Mouse (Mus musculus): ENCODE results near the gene Tfip11.

DNA sequence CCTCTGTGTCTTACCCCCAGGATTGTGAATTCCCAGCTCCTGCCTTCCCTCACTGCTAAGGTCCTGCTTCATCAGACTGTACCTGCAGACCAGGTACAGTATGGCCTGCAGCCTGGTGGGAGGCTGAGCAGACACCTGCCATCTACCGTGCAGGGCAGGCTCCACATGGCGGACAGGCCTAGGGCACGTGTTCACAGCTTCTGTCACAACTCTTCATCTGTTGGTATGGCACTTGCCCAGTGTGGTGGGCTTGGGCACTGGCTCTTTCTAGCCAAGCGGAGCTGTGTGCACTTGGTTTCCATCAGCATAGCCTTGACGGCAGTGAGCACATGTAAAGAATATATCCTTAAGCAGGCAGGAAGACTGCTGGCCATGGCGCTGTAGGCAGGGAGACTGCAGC, 40.7 kb downstream of the Tfip11 start:
- TF ChIP-seq POLR2A (IDR thresholded peaks at IDR 0.05; ENCODE audit: control insufficient read depth, low read depth, low read length) (no peak), CTCF (IDR thresholded peaks at IDR 0.05; ENCODE audit: control insufficient read depth, insufficient read depth, insufficient replicate concordance, low read depth, low read length) (no peak)
